Mouse (Mus musculus): ENCODE results near the gene Taf12. TPM values are rescaled to one million over a fixed set of nuclear protein-coding genes. Genes with fewer than 3 reads are reported as not detected.
"Not testable (repeated sequence)": the region's sequence is repeated elsewhere in the genome, so short reads cannot be mapped to it uniquely, and the experiment has no call there.

Taf12 gene
- polyA plus RNA-seq, 1 experiment from 2014 or later = 49.1 TPM

GRCm38 (mm10) chr4:132275949-132276348, 1.8 kb downstream of the Taf12 start:
- no peak for ATAC-seq (ENCODE audit: insufficient number of reproducible peaks, low FRiP score, low TSS enrichment, low read depth)
- no peak overlapping the region for H3K9ac ChIP-seq
- no peak overlapping the region for H3K27ac ChIP-seq
- no peak overlapping the region for H3K4me2 ChIP-seq
- peaks cover 5% of the 10 kb centered on the region; the same call in 1 of the 2 replicates for H3K36me3 ChIP-seq
- H3K4me1 ChIP-seq = peaks cover 10% of the 10 kb centered on the region; the same call in 1 of the 2 replicates
- 97% methylated on average over 3 of the region's 3 CpGs for WGBS
- H3K27me3 ChIP-seq = no peaks in the 10 kb centered on the region
- no peak overlapping the region for H3K4me3 ChIP-seq
- no peaks in the 10 kb centered on the region for H3K9me3 ChIP-seq

GRCm38 (mm10) chr4:132288840-132289239, 14.7 kb downstream of the Taf12 start:
- not testable (repeated sequence) for H3K4me2 ChIP-seq; ATAC-seq (ENCODE audit: insufficient number of reproducible peaks, low FRiP score, low TSS enrichment, low read depth); H3K4me3 ChIP-seq; H3K9me3 ChIP-seq; H3K27me3 ChIP-seq; H3K27ac ChIP-seq; H3K9ac ChIP-seq; H3K4me1 ChIP-seq
- peaks cover 60% of the 10 kb centered on the region for H3K36me3 ChIP-seq
- WGBS = 80% methylated on average over 4 of the region's 5 CpGs

GRCm38 (mm10) chr4:132291056-132291455, 16.9 kb downstream of the Taf12 start:
- Histone ChIP-seq H3K4me1 (no peaks in the 10 kb centered on the region), H3K9ac (no peak overlapping the region), H3K4me3 (no peak overlapping the region), H3K9me3 (no peaks in the 10 kb centered on the region), H3K36me3 (peaks cover 47% of the 10 kb centered on the region), H3K4me2 (no peak overlapping the region), H3K27me3 (no peaks in the 10 kb centered on the region), H3K27ac (no peak overlapping the region)
- WGBS = 96% methylated on average over 4 of the region's 4 CpGs
- ATAC-seq (ENCODE audit: insufficient number of reproducible peaks, low FRiP score, low TSS enrichment, low read depth) = no peak

- Histone ChIP-seq H3K9me3 (no peaks in the 10 kb centered on the region), H3K27ac (no peak overlapping the region), H3K9ac (no peak overlapping the region), H3K4me2 (no peak overlapping the region), H3K4me1 (no peaks in the 10 kb centered on the region), H3K4me3 (no peak overlapping the region), H3K36me3 (peaks cover 42% of the 10 kb centered on the region), H3K27me3 (no peaks in the 10 kb centered on the region)
- 79% methylated on average over 12 of the region's 12 CpGs for WGBS
- ATAC-seq (ENCODE audit: insufficient number of reproducible peaks, low FRiP score, low TSS enrichment, low read depth) = no peak
Observed at GRCm38 (mm10) chr4:132291624-132292335, 17.6 kb downstream of the Taf12 start.

GRCm38 (mm10) chr4:132292988-132293387, 18.8 kb downstream of the Taf12 start:
- 47% methylated on average over 4 of the region's 4 CpGs for WGBS

GRCm38 (mm10) chr4:132293682-132294240, 19.6 kb downstream of the Taf12 start:
- H3K9ac ChIP-seq = no peak overlapping the region
- H3K27me3 ChIP-seq = no peaks in the 10 kb centered on the region
- H3K27ac ChIP-seq = no peak overlapping the region
- no peak overlapping the region for H3K4me3 ChIP-seq
- H3K36me3 ChIP-seq = peaks cover 37% of the 10 kb centered on the region
- no peaks in the 10 kb centered on the region for H3K4me1 ChIP-seq
- no peaks in the 10 kb centered on the region for H3K9me3 ChIP-seq
- H3K4me2 ChIP-seq = no peak overlapping the region
- WGBS = 77% methylated on average over 7 of the region's 7 CpGs
- no peak for ATAC-seq (ENCODE audit: insufficient number of reproducible peaks, low FRiP score, low TSS enrichment, low read depth)

More at GRCm38 (mm10) chr4:132292988-132293387, 18.8 kb downstream of the Taf12 start:
- Histone ChIP-seq H3K4me1 (no peaks in the 10 kb centered on the region), H3K27me3 (no peaks in the 10 kb centered on the region), H3K4me3 (no peak overlapping the region), H3K4me2 (no peak overlapping the region), H3K9ac (no peak overlapping the region), H3K36me3 (peaks cover 37% of the 10 kb centered on the region), H3K27ac (no peak overlapping the region), H3K9me3 (no peaks in the 10 kb centered on the region)
- ATAC-seq (ENCODE audit: insufficient number of reproducible peaks, low FRiP score, low TSS enrichment, low read depth) = no peak

- Histone ChIP-seq H3K36me3 (peaks cover 25% of the 10 kb centered on the region), H3K4me3 (no peak overlapping the region), H3K4me2 (no peak overlapping the region), H3K27ac (no peak overlapping the region), H3K9me3 (no peaks in the 10 kb centered on the region), H3K27me3 (no peaks in the 10 kb centered on the region), H3K4me1 (no peaks in the 10 kb centered on the region), H3K9ac (no peak overlapping the region)
- 54% methylated on average over 8 of the region's 8 CpGs for WGBS
- ATAC-seq (ENCODE audit: insufficient number of reproducible peaks, low FRiP score, low TSS enrichment, low read depth) = no peak
Observed at GRCm38 (mm10) chr4:132295696-132296390, 21.7 kb downstream of the Taf12 start.

- ATAC-seq (ENCODE audit: insufficient number of reproducible peaks, low FRiP score, low TSS enrichment, low read depth) = no peak
- WGBS = 94% methylated on average over 1 of the region's 1 CpGs
- H3K9me3 ChIP-seq = no peaks in the 10 kb centered on the region
Observed at GRCm38 (mm10) chr4:132299849-132300248, 25.7 kb downstream of the Taf12 start.

GRCm38 (mm10) chr4:132301486-132301885, 27.3 kb downstream of the Taf12 start:
- ATAC-seq (ENCODE audit: insufficient number of reproducible peaks, low FRiP score, low TSS enrichment, low read depth) = no peak
- Histone ChIP-seq H3K4me1 (peaks cover 11% of the 10 kb centered on the region), H3K27ac (peak overlapping the region; percentile 11; the same call in 1 of the 2 replicates), H3K36me3 (no peaks in the 10 kb centered on the region), H3K9me3 (no peaks in the 10 kb centered on the region), H3K4me2 (no peak overlapping the region), H3K9ac (no peak overlapping the region), H3K4me3 (no peak overlapping the region), H3K27me3 (no peaks in the 10 kb centered on the region)
- WGBS = 83% methylated on average over 6 of the region's 6 CpGs

More at GRCm38 (mm10) chr4:132299849-132300248, 25.7 kb downstream of the Taf12 start:
- Histone ChIP-seq H3K4me3 (no peak overlapping the region), H3K36me3 (no peaks in the 10 kb centered on the region), H3K4me1 (peaks cover 11% of the 10 kb centered on the region), H3K27ac (no peak overlapping the region), H3K9ac (no peak overlapping the region), H3K4me2 (no peak overlapping the region), H3K27me3 (no peaks in the 10 kb centered on the region)

GRCm38 (mm10) chr4:132301965-132302938, 28.1 kb downstream of the Taf12 start:
- ATAC-seq (ENCODE audit: insufficient number of reproducible peaks, low FRiP score, low TSS enrichment, low read depth) = 0 out of 2 replicates have a peak, but pooled peaks have one; percentile 2
- Histone ChIP-seq H3K4me3 (peak overlapping the region; percentile 51), H3K4me1 (peaks cover 11% of the 10 kb centered on the region), H3K36me3 (no peaks in the 10 kb centered on the region), H3K4me2 (peak overlapping the region; percentile 79), H3K27ac (peak overlapping the region; percentile 74), H3K27me3 (no peaks in the 10 kb centered on the region), H3K9ac (peak overlapping the region; percentile 44), H3K9me3 (no peaks in the 10 kb centered on the region)
- WGBS = 61% methylated on average over 16 of the region's 16 CpGs

GRCm38 (mm10) chr4:132302939-132303479, 28.8 kb downstream of the Taf12 start, which contains the start of gene Rab42:
Gene Rab42 (minus strand): TSS chr4:132303385.
- H3K4me3 ChIP-seq = peak within 1 kb of the TSS; percentile 51

More at GRCm38 (mm10) chr4:132302939-132303479, 28.8 kb downstream of the Taf12 start, which contains the start of gene Rab42:
- Histone ChIP-seq H3K4me2 (peak within 1 kb of the TSS; percentile 79), H3K9me3 (no peaks in the 10 kb centered on the region), H3K27me3 (no peaks in the 10 kb centered on the region), H3K9ac (peak within 1 kb of the TSS; percentile 44), H3K36me3 (no peaks in the 10 kb centered on the region), H3K4me1 (peaks cover 11% of the 10 kb centered on the region), H3K27ac (peak within 1 kb of the TSS; percentile 74)
- 1% methylated on average over 31 of the region's 31 CpGs for WGBS
- peak; percentile 71 for ATAC-seq (ENCODE audit: insufficient number of reproducible peaks, low FRiP score, low TSS enrichment, low read depth)
